Mouse (Mus musculus): ENCODE data around the gene Mettl8. TPM values are rescaled to one million over a fixed set of nuclear protein-coding genes. Genes with fewer than 3 reads are reported as not detected.

The Mettl8 gene
- total RNA-seq, 1 experiment, result 18.0 TPM

GRCm38 (mm10) chr2:71096170-71096569, 40.8 kb upstream of the Mettl8 start:
- Histone ChIP-seq H3K9ac (ENCODE audit: insufficient read depth, low read depth, low read length, poor library complexity, severe bottlenecking) (no peak overlapping the region), H3K9me3 (ENCODE audit: control insufficient read depth, insufficient read depth, low read depth, low read length) (no peaks in the 10 kb centered on the region), H3K4me1 (ENCODE audit: control insufficient read depth in 2 of 2, insufficient read depth in 2 of 2, low read length in 2 of 2, poor library complexity in 1 of 2) (no peaks in the 10 kb centered on the region), H3K27ac (ENCODE audit: insufficient read depth, low read depth, low read length, poor library complexity, severe bottlenecking) (no peak overlapping the region), H3K4me3 (ENCODE audit: insufficient read depth in 1 of 2, low read depth in 1 of 2, low read length in 2 of 2, poor library complexity in 1 of 2, severe bottlenecking in 1 of 2) (no peak overlapping the region), H3K36me3 (ENCODE audit: control insufficient read depth, insufficient read depth, low read length, poor library complexity, severe bottlenecking) (peaks cover 5% of the 10 kb centered on the region; the same call in 1 of the 2 replicates)
- in situ Hi-C loops (cut with MboI; ENCODE audit: low sequenced_read_pairs in 2 of 2, unreplicated experiment in 2 of 2), result no loop called here
- DNase-seq (ENCODE audit: low read depth, low spot score), result no peak
- TF ChIP-seq ZNF384 (IDR thresholded peaks at IDR 0.05; ENCODE audit: low read depth, low read length), result no peak
- no peak for TF ChIP-seq CHD2 (IDR thresholded peaks at IDR 0.05; ENCODE audit: low read depth, low read length)
- TF ChIP-seq HCFC1 (IDR thresholded peaks at IDR 0.05; ENCODE audit: borderline replicate concordance, insufficient read depth, low read length), result no peak
- no peak for TF ChIP-seq MAFK (IDR thresholded peaks at IDR 0.05; ENCODE audit: insufficient read depth, low read depth, low read length)
- TF ChIP-seq ZC3H11A (IDR thresholded peaks at IDR 0.05; ENCODE audit: borderline replicate concordance, low read depth, low read length), result no peak

GRCm38 (mm10) chr2:71090660-71091445, 35.5 kb upstream of the Mettl8 start:
- Histone ChIP-seq H3K27ac (ENCODE audit: insufficient read depth, low read depth, low read length, poor library complexity, severe bottlenecking) (no peak overlapping the region), H3K4me3 (ENCODE audit: insufficient read depth in 1 of 2, low read depth in 1 of 2, low read length in 2 of 2, poor library complexity in 1 of 2, severe bottlenecking in 1 of 2) (no peak overlapping the region), H3K9ac (ENCODE audit: insufficient read depth, low read depth, low read length, poor library complexity, severe bottlenecking) (no peak overlapping the region), H3K4me1 (ENCODE audit: control insufficient read depth in 2 of 2, insufficient read depth in 2 of 2, low read length in 2 of 2, poor library complexity in 1 of 2) (no peaks in the 10 kb centered on the region), H3K36me3 (ENCODE audit: control insufficient read depth, insufficient read depth, low read length, poor library complexity, severe bottlenecking) (peaks cover 17% of the 10 kb centered on the region), H3K9me3 (ENCODE audit: control insufficient read depth, insufficient read depth, low read depth, low read length) (no peaks in the 10 kb centered on the region)
- DNase-seq (ENCODE audit: low read depth, low spot score), result no peak
- in situ Hi-C loops (cut with MboI; ENCODE audit: low sequenced_read_pairs in 2 of 2, unreplicated experiment in 2 of 2), result no loop called here
- TF ChIP-seq CHD2 (IDR thresholded peaks at IDR 0.05; ENCODE audit: low read depth, low read length), result no peak
- no peak for TF ChIP-seq MAFK (IDR thresholded peaks at IDR 0.05; ENCODE audit: insufficient read depth, low read depth, low read length)
- no peak for TF ChIP-seq ZNF384 (IDR thresholded peaks at IDR 0.05; ENCODE audit: low read depth, low read length)
- no peak for TF ChIP-seq HCFC1 (IDR thresholded peaks at IDR 0.05; ENCODE audit: borderline replicate concordance, insufficient read depth, low read length)
- TF ChIP-seq ZC3H11A (IDR thresholded peaks at IDR 0.05; ENCODE audit: borderline replicate concordance, low read depth, low read length), result no peak

DNA sequence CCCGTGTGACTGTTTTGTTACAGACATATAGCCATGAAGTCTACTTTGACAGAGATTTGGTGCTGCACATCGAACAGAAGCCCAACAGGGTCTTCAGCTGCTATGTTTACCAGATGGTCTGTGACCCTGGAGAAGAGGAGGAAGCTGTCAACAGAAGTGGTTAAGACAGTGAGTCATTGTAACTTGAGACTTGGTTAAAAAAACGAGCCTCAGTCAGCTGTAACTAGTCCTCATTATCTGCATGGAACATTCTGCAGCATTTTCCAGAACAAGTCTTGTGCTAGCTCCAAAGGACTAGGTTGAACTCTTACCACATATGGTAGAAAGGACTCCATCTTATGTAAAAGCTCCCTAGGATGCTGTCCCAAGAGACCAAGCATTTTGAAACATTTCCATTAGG, 34.4 kb upstream of the Mettl8 start:
- Histone ChIP-seq H3K9ac (ENCODE audit: insufficient read depth, low read depth, low read length, poor library complexity, severe bottlenecking) (no peak overlapping the region), H3K27ac (ENCODE audit: insufficient read depth, low read depth, low read length, poor library complexity, severe bottlenecking) (no peak overlapping the region), H3K36me3 (ENCODE audit: control insufficient read depth, insufficient read depth, low read length, poor library complexity, severe bottlenecking) (peaks cover 17% of the 10 kb centered on the region), H3K4me1 (ENCODE audit: control insufficient read depth in 2 of 2, insufficient read depth in 2 of 2, low read length in 2 of 2, poor library complexity in 1 of 2) (no peaks in the 10 kb centered on the region), H3K9me3 (ENCODE audit: control insufficient read depth, insufficient read depth, low read depth, low read length) (no peaks in the 10 kb centered on the region), H3K4me3 (ENCODE audit: insufficient read depth in 1 of 2, low read depth in 1 of 2, low read length in 2 of 2, poor library complexity in 1 of 2, severe bottlenecking in 1 of 2) (no peak overlapping the region)
- TF ChIP-seq HCFC1 (IDR thresholded peaks at IDR 0.05; ENCODE audit: borderline replicate concordance, insufficient read depth, low read length) (no peak), ZNF384 (IDR thresholded peaks at IDR 0.05; ENCODE audit: low read depth, low read length) (no peak), MAFK (IDR thresholded peaks at IDR 0.05; ENCODE audit: insufficient read depth, low read depth, low read length) (no peak), CHD2 (IDR thresholded peaks at IDR 0.05; ENCODE audit: low read depth, low read length) (no peak), ZC3H11A (IDR thresholded peaks at IDR 0.05; ENCODE audit: borderline replicate concordance, low read depth, low read length) (no peak)
- in situ Hi-C loops (cut with MboI; ENCODE audit: low sequenced_read_pairs in 2 of 2, unreplicated experiment in 2 of 2), result no loop called here
- DNase-seq (ENCODE audit: low read depth, low spot score), result no peak

DNA sequence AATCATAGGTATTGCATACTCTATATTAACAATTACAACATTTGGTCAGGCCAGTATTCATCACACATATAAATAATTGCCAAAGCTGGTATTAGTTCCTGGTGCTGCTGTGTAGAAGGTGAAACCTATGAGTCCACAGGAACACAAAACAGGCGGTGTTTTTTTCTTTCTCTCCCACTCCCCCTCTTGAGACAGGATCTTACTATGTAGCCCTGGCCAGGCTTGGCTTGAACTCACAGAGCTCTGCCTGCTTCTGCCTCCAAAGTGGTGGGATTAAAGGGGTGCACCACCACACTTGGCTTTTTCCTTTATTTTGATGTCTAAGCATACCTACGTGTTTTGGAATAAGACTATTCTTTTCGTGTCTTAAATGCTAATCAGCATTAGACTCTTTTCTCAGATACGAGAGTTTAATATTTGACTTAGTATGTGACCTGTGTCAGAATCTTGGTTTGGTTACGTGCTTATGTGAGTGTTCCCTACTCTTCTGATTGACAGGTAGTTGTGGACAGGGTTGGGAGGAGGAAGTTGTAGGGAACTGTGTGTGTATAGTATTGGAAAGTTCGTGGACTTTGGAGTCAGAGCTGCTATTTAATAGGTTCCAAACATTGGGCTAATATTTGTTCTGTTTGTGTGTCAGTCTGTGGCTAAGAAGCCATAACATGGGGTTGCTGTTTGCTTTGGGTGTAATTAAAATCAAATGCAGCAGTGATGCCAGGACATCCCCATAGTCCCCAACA, 28.2 kb upstream of the Mettl8 start:
- Histone ChIP-seq H3K36me3 (ENCODE audit: control insufficient read depth, insufficient read depth, low read length, poor library complexity, severe bottlenecking) (peaks cover 11% of the 10 kb centered on the region), H3K27ac (ENCODE audit: insufficient read depth, low read depth, low read length, poor library complexity, severe bottlenecking) (no peak overlapping the region), H3K9me3 (ENCODE audit: control insufficient read depth, insufficient read depth, low read depth, low read length) (no peaks in the 10 kb centered on the region), H3K9ac (ENCODE audit: insufficient read depth, low read depth, low read length, poor library complexity, severe bottlenecking) (no peak overlapping the region), H3K4me3 (ENCODE audit: insufficient read depth in 1 of 2, low read depth in 1 of 2, low read length in 2 of 2, poor library complexity in 1 of 2, severe bottlenecking in 1 of 2) (no peak overlapping the region), H3K4me1 (ENCODE audit: control insufficient read depth in 2 of 2, insufficient read depth in 2 of 2, low read length in 2 of 2, poor library complexity in 1 of 2) (no peaks in the 10 kb centered on the region)
- in situ Hi-C loops (cut with MboI; ENCODE audit: low sequenced_read_pairs in 2 of 2, unreplicated experiment in 2 of 2), result no loop called here
- TF ChIP-seq MAFK (IDR thresholded peaks at IDR 0.05; ENCODE audit: insufficient read depth, low read depth, low read length) (no peak), ZNF384 (IDR thresholded peaks at IDR 0.05; ENCODE audit: low read depth, low read length) (no peak), HCFC1 (IDR thresholded peaks at IDR 0.05; ENCODE audit: borderline replicate concordance, insufficient read depth, low read length) (no peak), CHD2 (IDR thresholded peaks at IDR 0.05; ENCODE audit: low read depth, low read length) (no peak), ZC3H11A (IDR thresholded peaks at IDR 0.05; ENCODE audit: borderline replicate concordance, low read depth, low read length) (no peak)
- no peak for DNase-seq (ENCODE audit: low read depth, low spot score)
